In genomic region chr19:34290872-34291341, GRCm38 (mm10) we compare ENCODE assay signal across 8 mouse cellular contexts. TPM values are rescaled to one million over a fixed set of nuclear protein-coding genes. Genes with fewer than 3 reads are reported as not detected.
DNase-seq lines count a peak whose midpoint lies in the region; ATAC-seq and TF ChIP-seq lines count a peak whose summit lies in the region.

No protein-coding gene starts in this region.

- H3K9ac ChIP-seq in heart, embryonic 14.5 days (ENCODE audit: low read length) = peak overlapping the region; percentile 68
- H3K9ac ChIP-seq in midbrain, embryonic 13.5 days (replicated peaks) = peak overlapping the region; percentile 7; the same call in 1 of the 2 replicates

- H3K4me2 ChIP-seq in heart, embryonic 14.5 days (ENCODE audit: low read length) = peak overlapping the region; percentile 96
- H3K4me2 ChIP-seq in midbrain, embryonic 13.5 days (replicated peaks) = peak overlapping the region; percentile 65

- H3K27ac ChIP-seq in spleen, adult 2 months (ENCODE audit: insufficient read depth, low read length) = peak overlapping the region; percentile 69
- H3K27ac ChIP-seq in heart, embryonic 14.5 days (replicated peaks in 1 of 2; ENCODE audit: control insufficient read depth in 1 of 2, insufficient read depth in 1 of 2, low read depth in 2 of 2, low read length in 2 of 2) = no peak overlapping the region
- H3K27ac ChIP-seq in midbrain, embryonic 13.5 days = no peak overlapping the region

- ATAC-seq in heart, embryonic 14.5 days (ENCODE audit: insufficient number of reproducible peaks, insufficient read depth, low FRiP score, low read depth) = no peak
- ATAC-seq in midbrain, embryonic 13.5 days = peak; percentile 48

- H3K27me3 ChIP-seq in spleen, adult 2 months (ENCODE audit: control insufficient read depth, insufficient read depth, low read length) = no peaks in the 10 kb centered on the region
- H3K27me3 ChIP-seq in heart, embryonic 14.5 days (ENCODE audit: control insufficient read depth, insufficient read depth, low read length) = 0 out of 2 replicates have a peak, but pooled peaks cover 7% of the 10 kb centered on the region
- 0 out of 2 replicates have a peak, but pooled peaks cover 2% of the 10 kb centered on the region for H3K27me3 ChIP-seq in midbrain, embryonic 13.5 days

- no peak for TF ChIP-seq CTCF in spleen, adult 2 months (IDR thresholded peaks at IDR 0.05; ENCODE audit: extremely low read depth, insufficient read depth, insufficient read length, insufficient replicate concordance)

- WGBS in spleen, adult 2 months = 1% methylated on average over 15 of the region's 15 CpGs
- 9% methylated on average over 15 of the region's 15 CpGs for WGBS in heart, embryonic 14.5 days
- 17% methylated on average over 15 of the region's 15 CpGs for WGBS in midbrain, embryonic 13.5 days

- peaks cover 19% of the 10 kb centered on the region for H3K4me1 ChIP-seq in spleen, adult 2 months (ENCODE audit: control insufficient read depth, insufficient read depth, insufficient read length)
- no peaks in the 10 kb centered on the region; a peak in 1 of 4 replicates for H3K4me1 ChIP-seq in heart, embryonic 14.5 days (ENCODE audit: control insufficient read depth in 2 of 2, insufficient read depth in 2 of 2, low read length in 2 of 2)
- peaks cover 14% of the 10 kb centered on the region for H3K4me1 ChIP-seq in midbrain, embryonic 13.5 days (replicated peaks)

- H3K36me3 ChIP-seq in spleen, adult 2 months (ENCODE audit: control insufficient read depth, insufficient read depth, low read length) = no peaks in the 10 kb centered on the region
- no peaks in the 10 kb centered on the region for H3K36me3 ChIP-seq in heart, embryonic 14.5 days (ENCODE audit: control insufficient read depth, insufficient read depth, low read length)
- no peaks in the 10 kb centered on the region for H3K36me3 ChIP-seq in midbrain, embryonic 13.5 days

- H3K9me3 ChIP-seq in heart, embryonic 14.5 days (ENCODE audit: control insufficient read depth, low read length) = no peaks in the 10 kb centered on the region
- H3K9me3 ChIP-seq in midbrain, embryonic 13.5 days = no peaks in the 10 kb centered on the region

- peak overlapping the region; percentile 90 for H3K4me3 ChIP-seq in spleen, adult 2 months (ENCODE audit: extremely low read depth, insufficient read depth, insufficient read length)
- H3K4me3 ChIP-seq in heart, embryonic 14.5 days (ENCODE audit: control insufficient read depth in 1 of 2, insufficient read depth in 1 of 2, low read depth in 1 of 2, low read length in 2 of 2) = peak overlapping the region; percentile 57 to 64
- peak overlapping the region; percentile 33 for H3K4me3 ChIP-seq in midbrain, embryonic 13.5 days (replicated peaks)

- no peak for DNase-seq in spleen, adult 2 months (ENCODE audit: low read depth in 1 of 2, low spot score in 2 of 2)
- DNase-seq in spleen, postnatal 36 days (ENCODE audit: low spot score in 2 of 2) = no peak
- DNase-seq in kidney, postnatal 36 days = peak; percentile 50 to 63
- DNase-seq in cerebellum, postnatal 14 days = no peak
- DNase-seq in cerebellum, adult 11-12 months = no peak
- DNase-seq in frontal cortex, postnatal 25 days (ENCODE audit: low spot score in 2 of 2) = no peak

- no peak for TF ChIP-seq POLR2A in spleen, adult 2 months (IDR thresholded peaks at IDR 0.05; ENCODE audit: low read depth, low read length)

RNA-seq across cellular contexts. Expression of gene Fas, which starts 0.4 kb away (rescaled TPM):
- polyA plus RNA-seq in spleen, adult 2 months (2012; rRNA removed) = 1.1 and 1.4 TPM in 2 replicates
- 3.5 and 4.4 TPM in 2 replicates for polyA plus RNA-seq in heart, embryonic 14.5 days (2014; fragmentation: Nextera tagmentation; extraction: Ambion mirVana)
- 0.51 and 0.53 TPM in 2 replicates for polyA plus RNA-seq in midbrain, embryonic 13.5 days (2015; fragmentation: Nextera tagmentation; extraction: Ambion mirVana)

RNA-seq across cellular contexts. Expression of gene Acta2, which starts 35.5 kb away (rescaled TPM):
- polyA plus RNA-seq in spleen, adult 2 months (2012; rRNA removed) = 156 and 182 TPM in 2 replicates
- polyA plus RNA-seq in heart, embryonic 14.5 days (2014; fragmentation: Nextera tagmentation; extraction: Ambion mirVana) = 1,199 and 1,305 TPM in 2 replicates
- 9.6 and 15.2 TPM in 2 replicates for polyA plus RNA-seq in midbrain, embryonic 13.5 days (2015; fragmentation: Nextera tagmentation; extraction: Ambion mirVana)

Comparison
In these comparisons a context has a peak if more than half of its experiments do, and no peak if none do; other contexts are left out.
1. DNase-seq: peak in kidney, postnatal 36 days (2 of 2); none in spleen, adult 2 months (0 of 2), spleen, postnatal 36 days (0 of 2), cerebellum, postnatal 14 days (0 of 2), cerebellum, adult 11-12 months (single experiment) and frontal cortex, postnatal 25 days (0 of 2).
2. H3K4me3 ChIP-seq: peak in every context shown above with its lines; median percentile 90 in spleen, adult 2 months; 60 in heart, embryonic 14.5 days; 33 in midbrain, embryonic 13.5 days.